Mouse (Mus musculus) retina, postnatal 1 day (tissue): ENCODE measurements at regions not wholly inside any gene's neighbourhood (a gene's known extent, or its start where the extent isn't known, plus 50 kb on each side); places are given as distances from the start of the nearest gene placed in this dataset.
A peak's percentile ranks its signal among the peaks of the same experiment; 100 is the strongest.

Experiments used
- DNase-seq: peaks from one replicate; pipeline ENCODE4 v3.0.0-alpha.2; 2012

DNA sequence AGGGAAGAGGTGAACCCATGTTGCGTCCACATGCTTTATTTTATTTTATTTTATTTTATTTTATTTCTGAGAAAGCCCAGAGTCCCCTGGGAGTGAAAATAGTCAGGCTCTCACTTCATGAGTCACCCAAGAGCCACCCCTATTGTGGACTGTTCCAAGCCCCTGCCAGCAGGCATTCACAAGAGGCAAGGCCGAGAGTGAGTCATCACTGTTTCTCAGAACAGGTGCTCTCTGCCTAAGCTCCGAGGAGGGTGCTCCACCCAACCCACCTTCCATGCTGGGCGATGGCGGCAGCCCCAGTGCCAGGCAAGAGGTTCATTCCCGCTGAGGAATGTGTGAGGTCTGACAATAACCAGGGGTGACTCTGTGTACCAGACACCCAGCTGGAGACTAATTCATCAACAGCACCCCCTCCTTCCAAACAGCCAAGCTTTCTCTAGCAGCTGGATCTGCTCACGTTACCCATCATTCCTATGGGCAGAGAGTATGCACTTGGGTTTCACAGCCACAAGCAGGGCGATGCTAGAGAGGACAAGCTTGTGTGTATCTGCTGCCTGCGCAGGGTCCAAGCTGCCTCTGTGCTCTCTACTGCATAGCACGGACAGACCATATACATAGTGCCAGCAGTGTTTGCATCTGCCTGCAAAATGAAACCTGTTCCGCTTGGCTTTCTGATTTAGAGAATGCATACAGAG lies 122.8 kb downstream of the Zfp706 start:
- DNase-seq, result no peak

DNA sequence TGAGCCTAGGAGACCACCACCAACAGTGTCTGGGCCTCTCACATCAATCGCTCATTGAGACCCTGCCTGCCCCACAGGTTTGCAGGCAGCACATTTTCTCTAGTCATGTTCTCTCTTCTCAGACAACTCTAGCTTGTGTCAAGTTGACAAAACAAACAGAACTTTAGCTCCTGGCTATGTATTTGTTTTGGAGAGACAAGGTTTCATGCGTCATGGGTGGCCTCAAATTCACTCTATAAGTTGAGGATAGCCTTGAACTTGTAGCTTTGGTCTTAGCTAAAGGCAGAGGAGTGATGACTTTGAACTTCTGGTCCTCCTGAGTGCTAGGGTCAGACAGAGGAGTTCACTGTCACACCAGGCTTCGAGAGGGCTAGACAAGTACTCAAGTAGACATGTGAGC lies 123.5 kb downstream of the Zfp706 start:
- no peak for DNase-seq

- DNase-seq, result no peak
Observed at GRCm38 (mm10) chr15:36883156-36883555, 124.4 kb downstream of the Zfp706 start.

- DNase-seq, result no peak
Observed at GRCm38 (mm10) chr15:36881576-36881975, 126.0 kb downstream of the Zfp706 start.

GRCm38 (mm10) chr15:36880602-36881001 lies 127.0 kb downstream of the Zfp706 start:
- DNase-seq, result no peak

GRCm38 (mm10) chr15:36879587-36879986 lies 128.0 kb downstream of the Zfp706 start:
- DNase-seq, result no peak

- no peak for DNase-seq
Observed at GRCm38 (mm10) chr15:36878960-36879359, 128.6 kb downstream of the Zfp706 start.

GRCm38 (mm10) chr15:36878276-36878675 lies 129.3 kb downstream of the Zfp706 start:
- no peak for DNase-seq

GRCm38 (mm10) chr15:36877501-36877900 lies 130.1 kb downstream of the Zfp706 start:
- no peak for DNase-seq

DNA sequence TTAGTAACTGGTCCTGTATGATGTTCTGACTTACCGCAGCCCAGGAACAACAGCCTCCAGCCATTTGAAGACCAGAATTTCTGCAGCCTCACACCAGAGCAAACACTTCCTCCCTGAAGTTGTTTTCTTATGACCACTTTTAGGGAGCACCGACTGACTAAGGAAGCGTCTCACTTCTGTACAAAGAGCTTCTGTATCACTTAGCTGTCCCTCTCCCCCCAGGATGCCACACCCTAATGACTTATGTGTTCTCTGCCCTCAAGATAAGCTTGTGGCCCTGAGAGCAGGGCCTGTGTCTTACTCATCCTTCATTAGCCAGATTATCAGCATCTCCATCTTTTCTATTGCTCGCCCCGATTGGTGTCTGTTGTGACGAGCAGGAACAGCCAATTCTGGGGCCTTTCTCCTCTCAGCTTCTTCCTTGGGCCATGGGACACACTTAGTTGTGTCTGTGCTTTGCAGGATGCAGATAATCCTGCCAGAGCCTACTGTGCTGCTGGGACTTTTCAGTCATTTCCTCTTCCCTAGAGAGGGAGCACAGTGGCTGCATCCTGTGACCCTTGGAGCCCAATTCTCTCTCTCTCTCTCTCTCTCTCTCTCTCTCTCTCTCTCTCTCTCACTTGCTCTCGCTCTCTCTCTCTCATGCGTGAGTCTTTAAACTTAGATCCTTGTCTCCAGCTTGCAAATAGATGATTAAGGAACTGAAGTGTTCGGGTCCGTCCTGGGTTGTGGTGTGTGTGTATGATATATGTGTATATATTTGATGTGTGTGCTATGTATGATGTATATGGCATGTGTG lies 131.4 kb downstream of the Zfp706 start:
- no peak for DNase-seq

- DNase-seq, result no peak
Observed at GRCm38 (mm10) chr15:36874555-36874954, 133.0 kb downstream of the Zfp706 start.

DNA sequence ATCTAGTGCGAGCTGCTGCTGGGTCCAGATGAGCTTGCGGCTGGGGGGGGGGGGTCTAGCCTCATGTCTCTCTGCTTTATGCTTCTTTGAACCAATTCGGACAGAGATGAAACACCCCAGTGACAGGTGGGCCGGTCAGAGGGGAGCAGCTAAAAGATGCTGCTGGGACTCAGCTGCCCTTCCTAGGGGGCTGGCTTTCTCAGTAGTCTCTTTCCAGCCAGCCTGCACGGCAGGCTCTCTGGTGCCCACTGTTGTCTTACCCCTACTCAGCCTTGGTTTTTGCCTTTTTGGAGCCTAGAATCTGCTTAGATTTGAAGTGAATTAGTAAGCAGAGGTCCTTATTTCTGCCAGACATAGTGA lies 133.7 kb downstream of the Zfp706 start:
- DNase-seq, result no peak

- DNase-seq, result peak; percentile 71
Observed at GRCm38 (mm10) chr15:36873058-36873883, 134.3 kb downstream of the Zfp706 start.

DNA sequence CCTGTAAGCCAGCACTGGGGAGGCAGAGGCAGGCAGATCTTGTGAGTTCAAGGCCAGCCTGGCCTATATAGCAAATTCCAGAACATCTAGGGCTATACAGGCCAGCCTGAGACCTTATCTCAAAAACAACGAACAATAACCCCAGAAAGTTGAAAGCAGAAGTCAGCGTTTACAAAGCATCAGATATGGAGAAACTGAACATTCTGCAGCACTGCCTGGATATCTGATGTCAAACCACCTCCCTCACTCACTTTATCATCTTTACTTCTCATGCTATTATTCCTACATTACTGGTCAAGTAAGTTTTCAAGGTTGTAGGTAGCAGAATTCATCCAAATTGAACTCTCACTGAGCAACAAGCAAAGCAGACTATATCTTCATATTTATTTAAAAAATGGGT lies 135.0 kb downstream of the Zfp706 start:
- no peak for DNase-seq

- DNase-seq, result no peak
Observed at GRCm38 (mm10) chr15:36870717-36871116, 136.9 kb downstream of the Zfp706 start.

DNA sequence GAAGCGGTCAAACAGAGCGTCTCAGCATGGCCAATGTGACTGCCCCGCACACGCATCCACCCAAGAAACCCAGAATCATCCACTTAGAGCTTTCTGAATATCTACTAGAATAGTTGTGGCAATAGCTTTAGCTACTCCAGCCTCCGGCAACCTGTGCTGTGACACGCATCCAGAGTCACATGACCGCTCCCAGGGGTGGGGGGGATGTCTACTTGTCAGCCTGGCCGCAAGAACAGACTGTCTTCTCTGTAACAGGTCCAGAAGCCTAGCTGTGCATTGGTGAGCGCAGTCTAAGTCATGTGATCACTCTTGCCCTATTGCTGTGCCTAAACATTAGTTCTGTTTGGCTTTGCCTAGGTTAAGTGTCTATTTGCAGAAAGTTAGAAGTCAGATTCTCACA lies 137.5 kb downstream of the Zfp706 start:
- DNase-seq, result no peak

DNA sequence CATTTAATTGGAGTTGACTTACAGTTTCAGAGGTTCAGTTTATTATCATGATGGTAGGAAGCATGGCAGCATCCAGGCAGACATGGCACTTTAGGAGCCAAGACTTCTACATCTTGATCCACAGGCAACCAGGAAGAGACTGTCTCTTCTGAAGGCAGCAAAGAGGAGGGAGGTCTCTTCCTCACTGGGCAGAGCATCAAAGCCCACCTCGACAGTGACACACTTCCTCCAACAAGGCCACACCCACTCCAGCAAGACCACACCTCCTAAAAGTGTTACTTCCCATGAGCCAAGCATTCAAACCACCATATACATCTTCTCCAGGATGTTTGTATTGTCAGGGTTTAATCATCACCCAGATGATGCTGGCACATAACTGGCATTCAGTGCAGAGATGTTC lies 141.5 kb downstream of the Zfp706 start:
- DNase-seq, result no peak

- DNase-seq, result no peak
Observed at GRCm38 (mm10) chr15:36865332-36865731, 142.2 kb downstream of the Zfp706 start.

GRCm38 (mm10) chr15:36864046-36864445 lies 143.5 kb downstream of the Zfp706 start:
- DNase-seq, result no peak

DNA sequence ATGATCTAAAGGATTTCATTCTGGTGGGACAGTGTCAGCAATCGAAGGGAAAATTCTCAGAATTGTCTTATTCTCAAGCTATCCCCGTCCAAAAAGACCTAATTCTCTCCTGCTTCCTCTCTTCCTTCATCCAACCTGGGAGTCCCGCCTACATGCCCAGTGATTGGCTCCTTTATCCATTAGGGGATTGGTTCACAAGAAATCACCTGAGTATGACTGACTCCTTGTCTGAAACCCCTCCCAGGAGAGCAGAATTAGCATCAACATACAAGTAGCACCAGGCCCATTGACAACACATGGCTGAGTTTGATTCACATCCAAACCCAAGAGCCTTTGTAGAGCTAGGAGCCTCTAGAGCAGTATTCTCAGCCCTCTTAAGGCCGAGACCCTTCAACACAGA lies 148.9 kb downstream of the Zfp706 start:
- no peak for DNase-seq

GRCm38 (mm10) chr15:36857622-36858021 lies 150.0 kb downstream of the Zfp706 start:
- peak; percentile 76 for DNase-seq

- no peak for DNase-seq
Observed at GRCm38 (mm10) chr15:36855550-36856131, 151.9 kb downstream of the Zfp706 start.

GRCm38 (mm10) chr15:36854900-36855321 lies 152.7 kb downstream of the Zfp706 start:
- no peak for DNase-seq
